Mouse (Mus musculus): ENCODE measurements at regions not wholly inside any gene's neighbourhood (a gene's known extent, or its start where the extent isn't known, plus 50 kb on each side); places are given as distances from the start of the nearest gene placed in this dataset.

DNA sequence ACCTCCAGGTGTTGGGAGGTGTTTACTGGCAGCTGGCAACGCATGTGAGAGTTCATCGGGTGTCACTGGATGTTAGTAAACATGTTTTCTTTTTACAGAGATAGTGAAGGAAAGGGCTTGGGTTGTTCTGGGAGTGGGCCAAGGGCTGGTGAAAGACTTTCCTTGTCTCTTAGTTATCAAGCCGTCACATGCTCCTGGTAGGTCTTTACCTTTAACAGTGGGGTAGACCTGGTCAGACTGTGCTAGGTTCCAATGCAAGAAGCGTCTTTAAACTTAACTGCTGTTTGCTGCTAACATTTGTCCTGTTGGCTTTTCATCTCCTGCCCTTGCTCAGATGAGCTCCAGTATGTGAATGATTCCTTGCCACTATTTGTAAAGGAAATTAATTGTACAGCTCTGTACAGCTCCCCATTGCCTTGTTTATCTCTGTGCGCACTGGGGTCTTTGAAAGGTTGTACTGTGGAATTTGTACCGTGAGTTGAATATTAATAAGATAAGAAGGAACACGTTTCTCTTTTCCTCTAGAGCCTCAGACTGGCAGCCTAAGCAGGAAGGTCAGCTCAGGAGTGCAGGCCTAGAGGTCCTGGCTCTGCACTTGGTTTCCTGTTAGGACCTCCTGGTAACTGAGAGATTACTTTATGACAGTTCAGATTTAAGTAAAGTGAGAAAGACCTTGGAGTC lies 318.3 kb downstream of the Klf5 start:
- no peak for ATAC-seq

DNA sequence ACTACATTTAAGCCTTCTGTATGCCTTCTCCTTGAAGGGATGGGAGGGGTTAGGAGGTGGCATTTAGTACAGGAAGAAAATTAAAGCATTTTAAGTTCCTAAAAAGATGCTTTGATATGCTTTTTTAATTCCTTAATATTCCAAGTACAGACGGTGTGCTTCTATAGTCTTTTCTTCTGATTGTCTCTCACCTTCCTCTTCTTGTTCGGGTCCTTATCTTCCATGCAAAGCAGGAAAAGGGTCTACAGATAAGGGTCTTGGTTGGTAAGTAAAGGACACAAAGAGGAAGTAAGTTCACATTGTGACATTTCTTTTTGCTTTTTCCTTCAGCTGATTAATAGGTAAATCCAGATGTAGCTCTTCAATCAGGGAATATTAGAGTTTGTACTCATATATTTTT lies 318.9 kb downstream of the Klf5 start:
- ATAC-seq, result no peak

DNA sequence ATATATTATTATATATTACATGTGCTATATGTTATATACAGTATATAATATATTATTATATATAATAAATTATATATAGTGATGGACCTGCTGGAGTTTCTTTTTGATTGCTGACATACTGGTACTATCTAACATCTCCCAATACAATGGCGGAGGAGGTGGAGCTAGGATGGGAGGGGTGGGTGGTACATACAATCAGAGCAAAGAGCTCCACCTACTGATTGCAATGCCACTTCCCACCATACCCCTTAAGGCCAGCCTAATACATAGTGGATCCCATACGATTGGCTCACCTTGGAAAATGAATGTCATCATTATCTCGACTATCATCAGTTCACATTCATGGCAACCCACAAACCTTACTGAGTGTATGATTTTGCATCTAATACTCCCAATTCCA lies 323.0 kb downstream of the Klf5 start:
- no peak for ATAC-seq

GRCm38 (mm10) chr14:99624380-99625327 lies 326.2 kb downstream of the Klf5 start:
- ATAC-seq, result no peak

DNA sequence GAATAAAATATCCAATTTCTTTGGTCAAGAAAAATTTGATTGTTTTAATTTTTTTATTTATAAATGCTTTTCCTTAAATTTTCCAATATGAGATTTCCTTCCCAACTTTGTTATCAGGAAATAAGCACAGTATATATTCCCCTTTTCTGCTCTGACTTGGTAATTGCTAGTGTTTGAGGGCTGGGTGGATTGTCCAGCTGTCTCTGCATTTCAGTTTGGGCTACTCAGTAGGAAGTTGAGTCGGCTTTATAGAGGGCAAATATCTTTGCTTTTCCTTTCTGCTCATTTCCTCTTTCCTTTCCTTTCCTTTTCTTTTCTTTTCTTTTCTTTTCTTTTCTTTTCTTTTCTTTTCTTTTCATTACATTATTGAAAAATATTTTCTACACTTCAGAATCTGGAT lies 329.1 kb downstream of the Klf5 start:
- ATAC-seq, result no peak

- no peak for ATAC-seq
Measured at GRCm38 (mm10) chr14:99631092-99631491, 332.6 kb downstream of the Klf5 start.

DNA sequence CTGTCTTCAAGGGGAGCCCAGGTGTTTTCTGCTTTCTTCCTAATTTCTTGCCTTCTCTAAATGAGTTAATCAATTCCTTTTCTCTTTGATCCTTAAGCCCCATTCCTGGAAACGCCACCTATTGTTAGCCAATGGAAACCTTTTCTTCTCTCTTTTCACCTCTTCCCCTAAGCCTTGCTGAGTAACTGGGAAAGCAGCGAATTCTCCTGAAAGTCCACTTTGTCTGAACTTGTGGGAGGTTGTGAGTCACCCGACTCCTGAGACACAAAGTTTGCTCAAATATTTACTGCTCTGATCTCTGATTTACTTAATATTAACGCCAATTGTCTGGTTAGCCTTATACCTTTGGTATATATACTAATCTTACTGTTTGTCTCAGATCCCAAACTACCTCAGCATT lies 334.0 kb downstream of the Klf5 start:
- no peak for ATAC-seq

DNA sequence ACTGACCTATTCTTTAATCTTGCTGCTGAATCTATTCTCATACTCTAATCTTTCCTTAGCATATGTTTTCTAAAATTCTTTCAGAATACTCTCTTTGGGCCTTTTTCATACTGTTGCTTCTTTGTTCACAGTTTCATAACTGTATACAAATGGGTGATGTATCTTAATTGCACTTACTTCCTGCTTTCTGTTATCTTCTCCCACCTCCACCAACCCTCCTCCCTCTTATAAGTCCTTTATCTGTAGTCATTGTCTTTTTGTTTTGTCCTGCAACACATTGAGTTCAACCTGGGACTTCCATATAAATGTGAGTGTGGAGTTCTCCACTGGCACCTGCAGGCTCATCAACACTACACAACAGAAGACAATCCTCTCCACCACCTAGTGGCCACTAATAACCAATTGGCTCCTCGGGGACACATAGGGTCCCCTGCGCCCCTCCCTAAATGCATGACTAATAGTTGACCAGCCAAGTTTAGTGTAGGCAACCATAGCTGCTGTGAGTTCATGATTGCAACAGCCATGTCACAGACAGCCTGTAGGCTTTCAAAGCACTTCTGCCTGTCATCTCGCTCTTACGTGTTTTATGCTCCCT lies 337.2 kb downstream of the Klf5 start:
- no peak for ATAC-seq

- ATAC-seq, result no peak
Measured at GRCm38 (mm10) chr14:99641475-99642453, 343.3 kb downstream of the Klf5 start.

GRCm38 (mm10) chr14:99646323-99646722 lies 347.8 kb downstream of the Klf5 start:
- no peak for ATAC-seq

DNA sequence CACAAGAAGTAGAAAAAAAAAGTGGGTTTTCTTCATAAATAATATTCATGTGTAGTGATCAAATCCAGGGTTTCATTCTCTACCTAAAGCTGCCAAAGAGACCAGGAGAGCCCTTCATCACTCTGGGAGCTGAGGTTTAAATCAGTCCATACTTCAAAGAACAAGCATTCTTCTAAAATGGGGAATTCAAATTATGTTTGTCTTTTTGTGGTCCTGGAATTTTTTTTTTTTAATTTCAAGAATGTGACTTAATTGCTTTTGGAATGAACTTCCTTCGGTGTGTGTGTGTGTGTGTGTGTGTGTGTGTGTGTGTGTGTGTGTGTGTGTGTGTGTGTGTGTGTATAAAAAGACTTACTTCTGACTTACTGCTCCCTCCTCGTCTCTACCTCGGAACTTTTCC lies 375.9 kb downstream of the Klf5 start:
- ATAC-seq, result no peak

DNA sequence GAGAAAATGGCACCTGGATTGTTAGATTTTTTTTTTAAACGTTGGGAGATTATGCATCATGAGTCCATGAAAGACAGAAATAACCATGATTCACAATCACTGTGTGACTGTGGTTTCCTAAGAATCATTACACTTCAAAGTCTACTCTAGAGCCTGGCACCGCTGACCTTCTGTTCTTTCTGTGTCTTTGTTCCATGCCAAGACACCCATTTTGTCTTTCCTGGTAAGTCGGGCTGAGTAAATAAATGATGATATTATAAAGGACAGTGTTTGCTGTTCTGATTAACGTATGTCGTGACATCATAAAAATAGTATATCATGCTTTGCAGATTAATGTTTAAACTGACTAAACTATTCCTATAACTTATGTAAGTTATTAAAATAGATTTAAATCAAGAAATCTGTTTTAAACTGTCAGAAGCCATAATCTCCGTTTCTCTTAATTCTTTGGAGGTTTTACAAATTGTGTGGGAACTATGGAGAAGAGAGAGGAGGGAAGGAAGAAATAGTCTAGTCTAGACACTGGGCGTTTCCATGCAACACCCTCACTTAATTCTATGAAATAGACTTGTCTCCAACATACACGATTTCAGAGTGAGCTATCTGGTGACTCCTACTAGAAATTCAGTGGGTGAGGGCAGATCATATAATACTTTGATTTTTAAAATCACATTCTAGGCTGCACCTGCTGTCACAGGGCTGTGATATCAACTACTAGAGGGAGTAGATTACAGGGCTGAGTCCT lies 388.7 kb downstream of the Klf5 start:
- no peak for ATAC-seq

DNA sequence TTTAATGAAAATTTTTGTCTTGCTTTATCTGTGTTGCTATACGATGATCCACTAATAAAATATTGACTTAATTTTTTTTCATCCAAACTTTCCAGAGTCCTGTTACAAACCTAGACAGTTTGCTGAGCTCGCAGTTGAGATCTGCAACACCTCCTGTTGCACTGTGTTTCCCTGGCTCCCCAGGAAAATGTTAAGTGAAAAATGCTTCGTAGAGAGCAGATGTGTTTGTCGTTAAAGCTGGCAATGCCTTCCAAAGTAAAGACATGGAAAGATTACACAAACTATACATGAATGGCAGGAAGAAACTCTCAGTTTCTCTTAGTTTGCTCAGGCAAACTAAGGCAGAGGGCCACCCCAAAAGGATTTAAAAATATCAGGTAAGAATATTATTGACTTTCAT lies 389.9 kb downstream of the Klf5 start:
- ATAC-seq, result no peak

DNA sequence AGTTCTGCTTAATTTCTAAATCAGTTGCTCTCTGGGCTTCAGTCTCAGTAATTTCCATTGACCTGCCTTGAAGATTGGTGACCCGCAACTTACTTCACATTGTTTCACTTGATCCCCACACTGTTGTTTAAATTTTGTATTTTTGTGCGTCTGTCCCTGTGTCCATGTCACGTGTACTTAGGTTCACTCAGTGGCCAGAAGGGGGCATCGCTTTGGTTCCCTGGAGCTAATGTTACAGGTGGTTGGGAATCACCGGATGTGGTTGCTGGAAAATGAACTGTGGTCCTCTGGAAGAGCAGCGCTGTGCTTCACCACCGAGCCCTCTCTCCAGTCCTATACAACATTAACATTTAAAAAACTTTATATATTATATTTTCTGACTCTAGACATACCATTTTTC lies 397.8 kb downstream of the Klf5 start:
- ATAC-seq, result no peak

- no peak for ATAC-seq
Measured at GRCm38 (mm10) chr14:99699545-99699944, 401.1 kb downstream of the Klf5 start.

DNA sequence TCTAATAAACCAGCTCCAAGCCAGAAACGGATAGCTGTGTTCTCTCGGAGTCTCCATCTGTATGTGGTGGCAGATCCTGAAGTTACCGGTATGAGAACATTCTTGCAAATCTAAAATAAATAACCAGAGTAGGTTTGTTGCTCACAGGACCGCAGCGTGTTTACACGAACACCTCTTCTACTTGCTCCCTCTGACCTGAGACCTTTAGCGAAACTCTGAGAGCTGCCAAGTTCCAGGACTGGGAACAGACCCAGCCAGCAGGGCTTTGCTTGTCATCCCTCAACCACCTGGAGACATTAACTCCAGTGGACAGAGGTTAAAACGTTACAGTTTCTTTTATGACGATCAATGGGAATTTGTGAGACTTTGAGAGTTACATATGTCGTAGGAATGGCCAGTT lies 407.5 kb downstream of the Klf5 start:
- ATAC-seq, result no peak

- no peak for ATAC-seq
Measured at GRCm38 (mm10) chr14:99708066-99708465, 409.6 kb downstream of the Klf5 start.

GRCm38 (mm10) chr14:99709764-99710163 lies 411.3 kb downstream of the Klf5 start:
- no peak for ATAC-seq

- ATAC-seq, result no peak
Measured at GRCm38 (mm10) chr14:99710656-99711177, 412.2 kb downstream of the Klf5 start.

- no peak for ATAC-seq
Measured at GRCm38 (mm10) chr14:99712624-99713023, 414.1 kb downstream of the Klf5 start.

GRCm38 (mm10) chr14:99713069-99713830 lies 414.8 kb downstream of the Klf5 start:
- ATAC-seq, result no peak

Measured in CD4-positive, CD25-positive, alpha-beta regulatory T cell, adult 4 months (primary cell).